Mouse (Mus musculus): ENCODE measurements around the gene Rhbdd3. TPM values are rescaled to one million over a fixed set of nuclear protein-coding genes. Genes with fewer than 3 reads are reported as not detected.

Rhbdd3 gene
- polyA plus RNA-seq, 1 experiment from 2014 or later, result 23.8 TPM

DNA sequence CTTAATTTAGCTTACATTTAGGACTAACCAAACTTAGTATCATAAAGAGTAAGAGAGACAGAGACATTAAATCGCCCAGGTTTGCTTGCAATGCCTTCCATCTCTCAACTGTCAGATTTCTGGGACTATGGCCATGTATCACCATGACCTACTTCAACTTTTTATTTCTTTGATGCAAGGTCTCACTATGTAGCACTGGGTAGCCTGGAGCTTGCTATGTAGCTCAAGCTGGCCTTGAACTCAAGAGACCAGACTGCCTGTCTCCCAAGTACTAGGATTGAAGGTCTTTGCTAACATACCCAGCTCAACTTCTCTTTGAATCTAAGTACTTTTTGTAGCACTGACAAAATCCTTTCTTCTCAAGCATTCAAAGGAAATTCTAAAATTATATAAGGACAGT lies 9.6 kb upstream of the Rhbdd3 start:
- peaks cover 17% of the 10 kb centered on the region for H3K36me3 ChIP-seq (ENCODE audit: control insufficient read depth, insufficient read depth, low read length)
- no peaks in the 10 kb centered on the region for H3K4me1 ChIP-seq (ENCODE audit: control insufficient read depth, insufficient read depth, low read length)
- DNase-seq (ENCODE audit: low spot score) (no peak), ATAC-seq (ENCODE audit: insufficient read depth, low FRiP score, low TSS enrichment) (no peak)
- WGBS, result 97% methylated on average over 1 of the region's 1 CpGs
- no peak overlapping the region for H3K4me3 ChIP-seq (ENCODE audit: low read depth, low read length)
- no peak overlapping the region for H3K4me2 ChIP-seq (ENCODE audit: low read depth)
- H3K27ac ChIP-seq (ENCODE audit: low read depth, low read length), result no peak overlapping the region
- H3K27me3 ChIP-seq (ENCODE audit: control insufficient read depth, insufficient read depth, low read length), result no peaks in the 10 kb centered on the region
- no peak overlapping the region for H3K9ac ChIP-seq (ENCODE audit: low read length)
- no peaks in the 10 kb centered on the region for H3K9me3 ChIP-seq (ENCODE audit: control insufficient read depth, low read length)

DNA sequence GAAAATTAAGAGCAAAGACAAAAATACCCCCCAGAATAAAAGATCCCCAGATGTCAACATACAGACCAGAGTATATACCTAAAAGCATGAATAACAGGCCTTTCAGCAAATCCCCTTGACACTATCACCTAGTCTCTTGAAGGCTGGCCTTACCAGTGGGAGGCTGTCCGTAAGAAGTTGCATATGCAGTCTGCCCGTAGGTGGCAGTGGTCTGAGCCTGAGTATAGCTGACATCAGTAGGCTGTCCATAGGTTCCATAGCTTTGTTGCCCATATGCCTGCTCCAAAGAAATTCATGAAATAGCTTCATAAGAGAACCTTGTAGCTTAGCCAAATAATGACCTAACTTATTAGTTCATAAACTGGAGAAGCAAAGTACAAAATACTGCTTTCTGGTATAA lies 7.0 kb upstream of the Rhbdd3 start:
- DNase-seq (ENCODE audit: low spot score) (no peak), ATAC-seq (ENCODE audit: insufficient read depth, low FRiP score, low TSS enrichment) (no peak)
- Histone ChIP-seq H3K4me1 (ENCODE audit: control insufficient read depth, insufficient read depth, low read length) (peaks cover 2% of the 10 kb centered on the region; the same call in 1 of the 2 replicates), H3K9me3 (ENCODE audit: control insufficient read depth, low read length) (no peaks in the 10 kb centered on the region), H3K4me2 (ENCODE audit: low read depth) (no peak overlapping the region), H3K27me3 (ENCODE audit: control insufficient read depth, insufficient read depth, low read length) (no peaks in the 10 kb centered on the region), H3K27ac (ENCODE audit: low read depth, low read length) (no peak overlapping the region), H3K36me3 (ENCODE audit: control insufficient read depth, insufficient read depth, low read length) (peaks cover 10% of the 10 kb centered on the region), H3K4me3 (ENCODE audit: low read depth, low read length) (no peak overlapping the region), H3K9ac (ENCODE audit: low read length) (no peak overlapping the region)
- 75% methylated on average over 2 of the region's 2 CpGs for WGBS

GRCm38 (mm10) chr11:5095877-5096276 lies 2.8 kb upstream of the Rhbdd3 start:
- no peak overlapping the region for H3K9ac ChIP-seq (ENCODE audit: low read length)
- no peak overlapping the region for H3K4me2 ChIP-seq (ENCODE audit: low read depth)
- DNase-seq (ENCODE audit: low spot score) (no peak), ATAC-seq (ENCODE audit: insufficient read depth, low FRiP score, low TSS enrichment) (no peak)
- H3K27me3 ChIP-seq (ENCODE audit: control insufficient read depth, insufficient read depth, low read length), result no peaks in the 10 kb centered on the region
- H3K36me3 ChIP-seq (ENCODE audit: control insufficient read depth, insufficient read depth, low read length), result peaks cover 6% of the 10 kb centered on the region
- H3K9me3 ChIP-seq (ENCODE audit: control insufficient read depth, low read length), result no peaks in the 10 kb centered on the region
- 86% methylated on average over 5 of the region's 5 CpGs for WGBS
- H3K27ac ChIP-seq (ENCODE audit: low read depth, low read length), result no peak overlapping the region
- H3K4me1 ChIP-seq (ENCODE audit: control insufficient read depth, insufficient read depth, low read length), result peaks cover 10% of the 10 kb centered on the region
- H3K4me3 ChIP-seq (ENCODE audit: low read depth, low read length), result no peak overlapping the region

GRCm38 (mm10) chr11:5096480-5097020 lies 2.2 kb upstream of the Rhbdd3 start:
- 82% methylated on average over 8 of the region's 8 CpGs for WGBS
- Histone ChIP-seq H3K4me3 (ENCODE audit: low read depth, low read length) (peak overlapping the region; percentile 90), H3K27me3 (ENCODE audit: control insufficient read depth, insufficient read depth, low read length) (no peaks in the 10 kb centered on the region), H3K27ac (ENCODE audit: low read depth, low read length) (no peak overlapping the region), H3K4me2 (ENCODE audit: low read depth) (peak overlapping the region; percentile 89), H3K36me3 (ENCODE audit: control insufficient read depth, insufficient read depth, low read length) (peaks cover 4% of the 10 kb centered on the region), H3K4me1 (ENCODE audit: control insufficient read depth, insufficient read depth, low read length) (peaks cover 10% of the 10 kb centered on the region), H3K9me3 (ENCODE audit: control insufficient read depth, low read length) (no peaks in the 10 kb centered on the region), H3K9ac (ENCODE audit: low read length) (no peak overlapping the region)
- ATAC-seq (ENCODE audit: insufficient read depth, low FRiP score, low TSS enrichment), result no peak
- DNase-seq (ENCODE audit: low spot score), result no peak

DNA sequence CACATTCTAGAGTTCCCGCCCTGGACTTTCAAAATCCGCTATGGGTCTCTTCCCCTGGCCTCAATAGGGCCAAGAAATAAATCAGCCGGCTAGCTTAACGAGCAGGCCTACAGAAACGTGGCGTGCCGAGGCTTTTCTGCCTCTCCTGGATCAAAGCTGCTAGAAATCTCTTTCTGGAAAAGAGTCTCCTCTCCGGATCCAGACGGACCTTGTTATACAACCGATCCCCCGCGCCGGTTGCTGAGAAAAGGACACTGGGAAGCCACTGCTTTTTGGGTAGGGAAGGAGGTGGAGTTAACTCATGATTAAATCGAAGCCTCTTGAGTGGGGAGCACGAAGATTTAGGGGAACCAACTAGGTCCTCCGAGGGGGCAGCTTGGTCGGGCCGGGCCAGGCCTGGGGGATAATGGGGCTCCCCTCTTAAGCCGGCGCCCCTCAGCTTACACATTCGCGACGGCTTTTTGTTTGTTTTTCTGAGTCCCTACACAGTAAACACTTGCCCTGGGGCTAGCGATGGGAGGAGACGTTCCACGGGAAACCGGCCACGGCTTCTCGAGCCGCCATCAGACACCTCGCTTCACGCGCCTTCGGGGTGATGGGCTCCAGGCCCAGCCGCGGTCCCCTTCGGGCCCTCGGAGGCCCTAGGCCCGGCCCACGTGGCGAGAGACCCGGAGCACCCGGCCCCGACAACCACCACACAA lies 541 bp upstream of the Rhbdd3 start:
- Histone ChIP-seq H3K9me3 (ENCODE audit: control insufficient read depth, low read length) (no peaks in the 10 kb centered on the region), H3K4me2 (ENCODE audit: low read depth) (peak overlapping the region; percentile 89), H3K27me3 (ENCODE audit: control insufficient read depth, insufficient read depth, low read length) (no peaks in the 10 kb centered on the region), H3K36me3 (ENCODE audit: control insufficient read depth, insufficient read depth, low read length) (no peaks in the 10 kb centered on the region; the same call in none of the 2 replicates), H3K9ac (ENCODE audit: low read length) (peak overlapping the region; percentile 93), H3K27ac (ENCODE audit: low read depth, low read length) (peak overlapping the region; percentile 90), H3K4me3 (ENCODE audit: low read depth, low read length) (peak overlapping the region; percentile 90), H3K4me1 (ENCODE audit: control insufficient read depth, insufficient read depth, low read length) (peaks cover 10% of the 10 kb centered on the region)
- DNase-seq (ENCODE audit: low spot score) (peak; percentile 50), ATAC-seq (ENCODE audit: insufficient read depth, low FRiP score, low TSS enrichment) (peak; percentile 15; the same call in 1 of the 2 replicates)
- under 1% methylated on average over 44 of the region's 44 CpGs for WGBS

DNA sequence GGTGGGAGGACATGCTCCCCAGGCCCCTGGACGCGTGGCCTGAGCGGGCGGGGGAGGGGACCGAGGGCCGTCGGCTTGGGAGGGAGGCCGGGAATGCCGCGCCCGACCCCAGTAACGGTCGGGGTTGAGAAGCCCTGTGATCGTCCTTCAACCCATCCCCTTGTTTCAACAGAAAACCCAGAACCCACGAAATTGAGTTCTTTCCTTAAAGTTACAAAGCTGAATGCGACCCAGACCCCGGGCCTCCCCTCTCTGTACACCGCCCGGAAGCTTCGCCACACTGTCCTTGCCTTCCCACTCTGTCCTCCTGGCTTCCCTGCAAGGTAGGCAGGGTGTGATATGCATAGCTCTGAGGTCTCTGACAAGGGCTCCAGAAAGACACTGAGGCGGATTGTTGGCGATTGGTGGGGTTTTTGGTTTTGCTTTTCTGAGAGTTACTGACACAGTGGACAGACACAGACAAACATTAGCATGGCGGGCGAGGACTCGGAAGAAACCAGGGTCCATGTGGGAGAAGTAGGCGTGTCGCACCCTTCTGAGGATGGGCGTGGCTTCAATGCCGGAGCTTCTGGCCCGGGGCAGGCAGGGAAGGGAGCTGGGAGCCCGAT lies 954 bp downstream of the Rhbdd3 start:
- H3K4me1 ChIP-seq (ENCODE audit: control insufficient read depth, insufficient read depth, low read length), result peaks cover 10% of the 10 kb centered on the region
- no peaks in the 10 kb centered on the region for H3K27me3 ChIP-seq (ENCODE audit: control insufficient read depth, insufficient read depth, low read length)
- no peaks in the 10 kb centered on the region for H3K9me3 ChIP-seq (ENCODE audit: control insufficient read depth, low read length)
- no peaks in the 10 kb centered on the region; the same call in 1 of the 2 replicates for H3K36me3 ChIP-seq (ENCODE audit: control insufficient read depth, insufficient read depth, low read length)
- H3K27ac ChIP-seq (ENCODE audit: low read depth, low read length), result peak overlapping the region; percentile 90
- WGBS, result under 1% methylated on average over 21 of the region's 31 CpGs
- DNase-seq (ENCODE audit: low spot score) (peak; percentile 89), ATAC-seq (ENCODE audit: insufficient read depth, low FRiP score, low TSS enrichment) (peak; percentile 66)
- peak overlapping the region; percentile 74 for H3K4me2 ChIP-seq (ENCODE audit: low read depth)
- H3K9ac ChIP-seq (ENCODE audit: low read length), result peak overlapping the region; percentile 93
- peak overlapping the region; percentile 90 for H3K4me3 ChIP-seq (ENCODE audit: low read depth, low read length)

DNA sequence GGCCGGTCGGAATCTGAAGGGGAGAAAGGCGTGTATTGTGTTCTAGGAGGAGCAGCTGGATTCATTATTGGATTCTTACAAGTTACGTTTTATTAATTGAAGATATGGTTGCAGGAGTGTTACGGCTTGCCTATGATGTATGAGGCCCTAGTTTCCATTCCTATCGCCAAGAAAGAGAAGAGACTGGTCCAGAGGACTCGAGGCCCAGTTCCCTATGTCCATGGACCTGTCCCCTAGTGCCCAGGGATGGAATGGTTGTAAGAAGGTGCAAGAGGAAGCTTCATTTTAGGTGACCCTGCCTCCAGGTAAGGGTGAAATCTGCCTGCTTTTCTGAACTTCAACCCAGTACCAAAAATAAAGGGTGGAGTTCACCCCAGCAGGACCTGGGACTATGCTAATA lies 1.6 kb downstream of the Rhbdd3 start:
- WGBS, result 2% methylated on average over 7 of the region's 7 CpGs
- no peak for ATAC-seq (ENCODE audit: insufficient read depth, low FRiP score, low TSS enrichment)
- peak overlapping the region; percentile 90; the same call in 1 of the 2 replicates for H3K27ac ChIP-seq (ENCODE audit: low read depth, low read length)
- peak overlapping the region; percentile 74 for H3K4me2 ChIP-seq (ENCODE audit: low read depth)
- H3K4me3 ChIP-seq (ENCODE audit: low read depth, low read length), result peak overlapping the region; percentile 90
- H3K27me3 ChIP-seq (ENCODE audit: control insufficient read depth, insufficient read depth, low read length), result no peaks in the 10 kb centered on the region
- DNase-seq (ENCODE audit: low spot score), result no peak
- peaks cover 10% of the 10 kb centered on the region for H3K4me1 ChIP-seq (ENCODE audit: control insufficient read depth, insufficient read depth, low read length)
- H3K9me3 ChIP-seq (ENCODE audit: control insufficient read depth, low read length), result no peaks in the 10 kb centered on the region
- no peaks in the 10 kb centered on the region; the same call in 1 of the 2 replicates for H3K36me3 ChIP-seq (ENCODE audit: control insufficient read depth, insufficient read depth, low read length)
- H3K9ac ChIP-seq (ENCODE audit: low read length), result peak overlapping the region; percentile 93

GRCm38 (mm10) chr11:5100801-5101200 lies 2.1 kb downstream of the Rhbdd3 start:
- Histone ChIP-seq H3K4me1 (ENCODE audit: control insufficient read depth, insufficient read depth, low read length) (peaks cover 9% of the 10 kb centered on the region), H3K4me2 (ENCODE audit: low read depth) (no peak overlapping the region), H3K36me3 (ENCODE audit: control insufficient read depth, insufficient read depth, low read length) (no peaks in the 10 kb centered on the region; the same call in 1 of the 2 replicates), H3K9me3 (ENCODE audit: control insufficient read depth, low read length) (no peaks in the 10 kb centered on the region), H3K27ac (ENCODE audit: low read depth, low read length) (no peak overlapping the region), H3K4me3 (ENCODE audit: low read depth, low read length) (peak overlapping the region; percentile 90; the same call in 1 of the 2 replicates), H3K9ac (ENCODE audit: low read length) (no peak overlapping the region), H3K27me3 (ENCODE audit: control insufficient read depth, insufficient read depth, low read length) (no peaks in the 10 kb centered on the region)
- DNase-seq (ENCODE audit: low spot score) (no peak), ATAC-seq (ENCODE audit: insufficient read depth, low FRiP score, low TSS enrichment) (no peak)
- 49% methylated on average over 5 of the region's 5 CpGs for WGBS

Data from neural tube, embryonic 11.5 days (tissue).